Mouse (Mus musculus): Measurements from ENCODE around the gene Hist1h4m.
"Not testable (repeated sequence)": the region's sequence is repeated elsewhere in the genome, so short reads cannot be mapped to it uniquely, and the experiment has no call there.

Hist1h4m gene

DNA sequence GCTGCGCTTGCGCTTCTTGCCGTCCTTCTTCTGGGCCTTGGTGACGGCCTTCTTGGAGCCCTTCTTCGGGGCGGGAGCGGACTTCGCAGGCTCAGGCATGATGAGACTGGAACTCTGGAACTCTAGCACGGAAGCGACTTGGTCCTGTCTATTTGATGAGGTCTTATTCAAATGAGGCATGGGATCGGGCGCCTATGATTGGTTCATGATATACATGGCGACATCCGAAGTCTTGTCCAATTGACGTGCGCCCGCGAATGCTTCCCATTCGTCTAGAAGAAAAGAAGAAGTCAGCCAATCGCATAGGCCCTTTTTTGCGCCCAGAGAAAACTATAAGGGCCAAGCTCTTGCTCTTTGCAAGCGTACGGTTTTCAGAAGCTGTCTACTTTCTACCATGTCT lies 1.5 kb upstream of the Hist1h4m start, which contains the start of the genes Hist1h2bq and Hist1h2ao:
Gene Hist1h2bq, minus strand, starts transcription at position 125 of the 400 bp plus-strand sequence.
Gene Hist1h2ao, plus strand, starts transcription at position 393 of the 400 bp plus-strand sequence.
- CTCF ChIA-PET: not testable (repeated sequence)

DNA sequence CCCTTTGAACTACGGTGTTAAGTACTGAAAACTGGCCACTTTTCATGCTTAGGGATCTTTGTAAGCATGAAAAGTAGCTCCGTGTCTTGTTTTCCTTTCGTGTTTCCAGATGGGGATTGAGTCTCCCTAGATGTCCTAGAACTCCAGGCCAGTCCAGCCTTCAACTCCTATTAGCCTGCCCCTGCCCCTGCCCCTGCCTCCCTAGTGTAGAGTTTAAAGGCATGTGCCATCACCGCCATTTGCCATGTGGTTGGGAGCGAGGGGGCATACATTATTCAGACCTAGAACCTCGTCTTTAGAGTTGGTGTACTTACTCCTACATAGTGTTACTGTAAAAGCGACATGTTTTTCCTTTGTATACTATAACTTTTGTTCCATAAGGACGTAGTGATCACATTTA lies 472 bp upstream of the Hist1h4m start:
- CTCF ChIA-PET: not testable (repeated sequence)

DNA sequence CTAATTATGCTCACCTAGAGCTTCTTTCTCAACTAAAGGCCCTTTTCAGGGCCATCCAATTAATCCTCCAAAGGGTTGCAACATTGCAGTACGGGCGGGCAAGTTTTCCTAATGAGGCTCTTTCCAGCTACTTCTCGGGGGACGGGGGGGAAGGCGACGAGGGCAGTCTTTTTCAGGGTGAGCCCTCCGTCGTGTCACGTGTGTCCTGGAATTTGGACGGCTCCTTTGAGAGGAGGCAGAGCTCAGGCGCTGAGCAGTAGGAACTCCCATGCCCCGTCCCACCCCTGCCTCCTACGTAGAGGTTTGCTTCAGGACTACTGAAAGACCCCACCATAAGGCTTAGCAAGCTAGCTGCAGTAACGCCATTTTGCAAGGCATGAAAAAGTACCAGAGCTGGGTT lies 546 bp downstream of the Hist1h4m start:
- CTCF ChIA-PET: interaction anchor here (0.6 kb wide), 1 partner anchor 1624 kb away, joined by 6 read pairs; no protein-coding TSS in a partner anchor

DNA sequence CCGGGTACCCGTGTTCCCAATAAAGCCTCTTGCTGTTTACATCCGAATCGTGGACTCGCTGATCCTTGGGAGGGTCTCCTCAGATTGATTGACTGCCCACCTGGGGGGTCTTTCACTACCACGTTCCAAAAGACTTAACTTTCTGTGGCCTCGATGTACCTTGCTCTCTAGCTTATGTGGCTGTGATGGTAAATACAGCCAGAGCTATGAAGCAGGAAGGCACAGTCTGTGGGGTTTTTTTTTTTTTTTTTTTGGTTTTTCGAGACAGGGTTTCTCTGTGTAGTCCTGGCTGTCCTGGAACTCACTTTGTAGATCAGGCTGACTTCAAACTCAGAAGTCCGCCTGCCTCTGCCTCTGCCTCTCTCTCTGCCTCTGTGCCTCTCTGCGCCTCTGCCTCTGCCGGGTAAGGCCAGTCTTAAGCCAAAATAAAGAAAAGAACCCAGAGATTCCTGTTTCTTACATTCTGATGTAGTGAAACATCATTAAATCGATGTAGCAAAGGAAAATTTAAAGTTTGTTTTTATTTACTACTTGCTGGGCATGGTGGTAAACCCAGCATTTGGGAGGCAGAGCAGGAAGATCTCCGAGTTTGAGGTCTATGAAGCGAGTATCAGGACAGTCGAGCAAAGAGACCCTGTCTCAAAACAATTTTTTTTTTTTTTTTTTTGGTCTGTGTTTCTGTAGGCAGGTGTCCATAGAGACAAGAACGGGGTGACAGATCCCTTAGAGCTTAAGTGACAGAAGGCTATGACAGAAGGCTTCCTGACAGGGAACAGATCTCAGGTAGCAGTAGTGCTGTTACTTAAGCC lies 8.7 kb downstream of the Hist1h4m start:
- CTCF ChIA-PET: interaction anchor here (0.5 kb wide), 1 partner anchor 70 kb away, joined by 3 read pairs; no protein-coding TSS in a partner anchor

DNA sequence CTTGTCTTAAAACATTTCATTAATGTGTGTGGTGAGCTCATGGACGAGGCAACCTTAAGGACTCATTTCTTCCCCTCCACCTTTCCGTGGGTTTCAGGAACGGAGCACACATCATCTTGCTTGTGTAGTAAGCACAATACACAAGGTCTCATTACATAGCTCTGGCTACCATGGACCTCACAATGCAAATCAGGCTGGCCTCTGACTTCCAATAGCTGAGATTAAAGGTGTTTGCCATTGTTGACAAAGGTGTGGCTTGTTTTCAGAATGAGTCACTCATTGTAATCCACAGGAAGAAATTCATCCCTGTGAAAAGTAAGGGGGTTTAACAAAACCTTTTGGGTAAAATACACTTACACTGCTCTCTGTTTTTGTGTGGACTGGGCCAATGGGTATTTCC lies 17.0 kb downstream of the Hist1h4m start:
- CTCF ChIA-PET: no interaction called here

DNA sequence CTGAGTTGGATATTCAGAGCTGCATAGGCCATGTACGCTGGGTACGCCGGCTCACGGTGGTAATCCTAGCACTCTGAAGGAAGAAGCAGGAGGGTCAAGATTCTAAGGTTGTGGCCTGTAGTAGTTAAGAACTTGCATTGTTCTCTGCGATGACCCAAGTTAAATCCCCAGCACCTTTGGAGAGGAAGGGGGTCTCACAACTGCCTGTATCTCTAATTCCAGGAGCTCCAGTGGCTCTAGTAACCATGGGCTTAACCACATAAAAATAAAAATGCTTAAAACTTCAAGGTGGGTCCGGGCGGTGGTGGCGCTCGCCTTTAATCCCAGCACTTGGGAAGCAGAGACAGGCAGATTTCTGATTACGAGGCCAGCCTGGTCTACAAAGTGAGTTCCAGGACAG lies 18.8 kb downstream of the Hist1h4m start:
- CTCF ChIA-PET: no interaction called here

DNA sequence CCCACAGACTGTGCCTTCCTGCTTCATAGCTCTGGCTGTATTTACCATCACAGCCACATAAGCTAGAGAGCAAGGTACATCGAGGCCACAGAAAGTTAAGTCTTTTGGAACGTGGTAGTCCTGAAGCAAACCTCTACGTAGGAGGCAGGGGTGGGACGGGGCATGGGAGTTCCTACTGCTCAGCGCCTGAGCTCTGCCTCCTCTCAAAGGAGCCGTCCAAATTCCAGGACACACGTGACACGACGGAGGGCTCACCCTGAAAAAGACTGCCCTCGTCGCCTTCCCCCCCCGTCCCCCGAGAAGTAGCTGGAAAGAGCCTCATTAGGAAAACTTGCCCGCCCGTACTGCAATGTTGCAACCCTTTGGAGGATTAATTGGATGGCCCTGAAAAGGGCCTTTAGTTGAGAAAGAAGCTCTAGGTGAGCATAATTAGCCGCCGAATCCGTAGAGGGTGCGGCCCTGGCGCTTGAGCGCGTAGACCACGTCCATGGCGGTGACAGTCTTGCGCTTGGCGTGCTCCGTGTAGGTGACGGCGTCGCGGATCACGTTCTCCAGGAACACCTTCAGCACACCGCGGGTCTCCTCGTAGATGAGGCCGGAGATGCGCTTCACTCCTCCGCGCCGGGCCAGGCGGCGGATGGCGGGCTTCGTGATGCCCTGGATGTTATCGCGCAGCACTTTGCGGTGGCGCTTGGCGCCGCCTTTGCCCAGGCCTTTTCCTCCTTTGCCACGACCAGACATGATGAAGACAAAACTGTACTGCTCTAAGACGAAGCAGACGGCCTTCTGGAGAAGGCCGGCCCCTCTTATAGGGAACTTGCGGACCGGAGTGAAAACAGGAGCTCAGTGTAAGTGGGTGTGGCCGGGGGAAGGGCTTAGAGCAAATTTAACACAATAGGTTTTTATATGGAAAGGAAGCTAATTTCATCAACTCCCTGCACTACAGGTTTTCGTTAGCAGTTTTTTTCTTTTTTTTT lies 20.2 kb downstream of the Hist1h4m start, which contains the start of gene Hist1h4n:
Gene Hist1h4n, minus strand, starts transcription at position 779 of the 977 bp plus-strand sequence.
- CTCF ChIA-PET: not testable (repeated sequence)

DNA sequence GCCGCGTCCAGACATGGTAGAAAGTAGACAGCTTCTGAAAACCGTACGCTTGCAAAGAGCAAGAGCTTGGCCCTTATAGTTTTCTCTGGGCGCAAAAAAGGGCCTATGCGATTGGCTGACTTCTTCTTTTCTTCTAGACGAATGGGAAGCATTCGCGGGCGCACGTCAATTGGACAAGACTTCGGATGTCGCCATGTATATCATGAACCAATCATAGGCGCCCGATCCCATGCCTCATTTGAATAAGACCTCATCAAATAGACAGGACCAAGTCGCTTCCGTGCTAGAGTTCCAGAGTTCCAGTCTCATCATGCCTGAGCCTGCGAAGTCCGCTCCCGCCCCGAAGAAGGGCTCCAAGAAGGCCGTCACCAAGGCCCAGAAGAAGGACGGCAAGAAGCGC lies 21.9 kb downstream of the Hist1h4m start, which contains the start of the genes Hist1h2ap and Hist1h2br:
Gene Hist1h2ap, minus strand, starts transcription at position 47 of the 400 bp plus-strand sequence.
Gene Hist1h2br, plus strand, starts transcription at position 283 of the 400 bp plus-strand sequence.
- CTCF ChIA-PET: not testable (repeated sequence)

DNA sequence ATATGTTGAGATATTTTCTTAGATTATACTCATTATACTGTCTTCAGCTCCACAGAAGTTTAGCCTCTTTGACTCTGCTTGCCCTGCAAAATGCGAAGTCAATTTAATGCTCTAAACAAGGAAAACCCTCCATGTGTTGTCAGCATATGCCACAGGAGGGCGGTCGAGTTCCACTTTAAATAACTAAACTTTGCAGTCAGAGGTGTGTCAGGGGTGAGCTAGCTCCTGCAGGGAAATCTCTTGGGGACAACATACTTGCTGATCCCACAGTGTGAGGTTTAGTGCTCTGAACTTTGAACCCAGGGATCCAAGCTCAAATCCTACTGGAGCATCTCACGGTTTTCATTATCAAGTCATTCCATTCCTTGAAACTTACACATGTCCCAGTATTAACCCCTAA lies 29.0 kb downstream of the Hist1h4m start:
- CTCF ChIA-PET: not testable (repeated sequence)

DNA sequence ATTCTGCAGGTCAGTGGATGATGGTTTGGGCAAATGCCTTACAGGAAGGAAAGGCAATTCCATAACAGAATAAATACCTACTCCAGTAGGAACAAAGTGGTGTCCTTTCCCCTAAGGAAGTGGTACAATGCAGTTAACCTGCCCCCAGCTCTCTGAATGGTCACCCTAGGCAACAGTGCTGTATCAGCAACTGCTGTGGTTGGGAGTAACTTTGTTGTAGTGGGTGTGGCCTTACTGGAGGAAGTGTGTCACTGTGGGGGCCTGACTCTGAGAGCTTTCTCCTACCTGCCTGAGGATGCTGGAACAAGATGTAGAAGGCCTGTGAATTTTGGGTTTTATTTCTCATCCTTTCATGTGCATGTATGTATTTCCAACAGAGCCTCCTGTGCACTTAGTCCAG lies 34.8 kb downstream of the Hist1h4m start:
- CTCF ChIA-PET: not testable (repeated sequence)

DNA sequence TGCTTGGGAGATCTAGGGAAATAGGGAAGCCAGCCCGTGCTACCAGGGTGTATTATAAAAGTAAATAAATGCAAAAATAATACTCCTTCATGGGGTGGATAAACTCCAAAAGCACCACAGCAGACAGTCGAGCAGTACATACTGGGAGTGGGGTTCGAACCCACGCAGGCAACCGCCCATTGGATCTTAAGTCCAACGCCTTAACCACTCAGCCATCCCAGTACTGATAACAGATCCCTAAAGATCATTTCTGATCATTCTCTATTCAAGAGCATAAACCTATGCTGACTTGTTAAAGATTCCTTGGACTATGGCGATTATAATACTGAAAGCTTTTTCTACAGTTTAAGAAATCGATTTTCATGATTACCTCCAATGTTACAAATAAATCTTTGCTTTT lies 36.3 kb downstream of the Hist1h4m start:
- CTCF ChIA-PET: interaction anchor here (0.6 kb wide), 1 partner anchor 125 kb away, joined by 3 read pairs; no protein-coding TSS in a partner anchor

DNA sequence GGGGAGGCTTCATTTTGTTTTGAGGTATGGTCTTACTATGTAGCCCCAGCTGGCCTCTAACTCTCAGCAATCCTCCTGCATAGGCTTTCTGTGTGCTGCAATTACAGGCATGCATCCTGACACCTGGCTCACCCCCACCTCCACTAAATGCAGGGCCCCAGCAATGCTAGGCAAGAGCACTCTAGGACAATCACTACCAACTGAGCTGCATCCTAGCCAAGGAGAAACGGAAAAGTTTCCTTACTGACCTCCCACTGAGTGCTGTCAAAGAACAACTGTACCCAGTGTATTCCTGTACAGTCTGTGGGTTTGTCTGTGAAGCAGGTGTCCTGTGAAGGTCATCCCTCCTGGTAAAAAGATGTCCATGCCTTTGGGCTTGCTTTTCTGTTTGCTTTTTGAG lies 39.1 kb downstream of the Hist1h4m start:
- CTCF ChIA-PET: not testable (repeated sequence)

DNA sequence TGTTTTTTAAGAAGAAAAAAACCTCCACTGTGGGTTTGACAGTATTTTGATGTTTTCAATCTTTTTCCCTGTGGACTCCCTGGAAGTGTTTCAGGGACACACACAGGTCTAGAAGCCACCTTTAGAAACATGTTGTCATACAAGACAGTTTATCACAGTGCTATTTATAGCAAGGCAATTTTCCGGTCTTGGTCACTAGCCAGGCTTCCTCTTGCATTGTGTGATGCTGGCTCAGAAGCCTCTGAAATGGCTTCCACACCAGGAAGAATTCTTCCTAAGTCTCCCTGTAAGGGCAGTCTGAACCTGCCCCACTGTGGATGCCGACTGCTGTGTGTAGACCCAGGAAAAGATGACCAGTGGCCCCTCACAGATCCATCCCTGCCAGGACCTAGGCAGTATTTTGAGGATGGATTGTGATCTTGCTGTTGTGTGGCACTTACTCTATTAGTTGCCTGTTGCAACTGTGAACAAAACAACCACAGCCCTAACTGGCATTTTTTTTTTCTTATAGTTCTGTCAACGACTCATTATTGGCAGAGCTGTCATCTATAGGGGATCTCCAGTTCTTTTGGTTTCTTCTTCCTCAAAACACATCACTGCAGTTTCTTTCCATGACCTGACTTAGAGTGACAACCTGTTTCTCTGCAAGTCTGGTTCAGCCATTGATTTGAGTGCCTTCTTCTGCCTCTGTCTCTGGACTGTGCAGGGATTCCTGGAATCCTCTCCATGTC lies 40.8 kb downstream of the Hist1h4m start:
- CTCF ChIA-PET: no interaction called here

DNA sequence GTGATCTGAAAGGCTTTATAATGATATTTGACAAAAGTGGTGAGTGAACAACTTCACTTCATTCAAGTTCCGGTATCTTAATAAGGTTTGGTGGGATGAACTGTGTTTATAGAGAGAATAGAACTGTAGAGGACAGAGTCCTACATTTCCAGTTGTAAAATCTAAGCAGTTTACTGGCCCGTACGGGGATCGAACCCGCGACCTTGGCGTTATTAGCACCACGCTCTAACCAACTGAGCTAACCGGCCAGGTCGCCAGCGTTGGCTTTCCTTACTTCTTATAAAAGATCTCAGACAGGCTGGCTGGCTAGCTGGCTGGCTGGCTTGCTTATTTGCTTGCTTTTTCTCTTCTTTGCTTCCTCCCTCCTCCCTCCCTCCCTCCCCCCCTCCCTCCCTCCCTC lies 43.6 kb downstream of the Hist1h4m start:
- CTCF ChIA-PET: no interaction called here

DNA sequence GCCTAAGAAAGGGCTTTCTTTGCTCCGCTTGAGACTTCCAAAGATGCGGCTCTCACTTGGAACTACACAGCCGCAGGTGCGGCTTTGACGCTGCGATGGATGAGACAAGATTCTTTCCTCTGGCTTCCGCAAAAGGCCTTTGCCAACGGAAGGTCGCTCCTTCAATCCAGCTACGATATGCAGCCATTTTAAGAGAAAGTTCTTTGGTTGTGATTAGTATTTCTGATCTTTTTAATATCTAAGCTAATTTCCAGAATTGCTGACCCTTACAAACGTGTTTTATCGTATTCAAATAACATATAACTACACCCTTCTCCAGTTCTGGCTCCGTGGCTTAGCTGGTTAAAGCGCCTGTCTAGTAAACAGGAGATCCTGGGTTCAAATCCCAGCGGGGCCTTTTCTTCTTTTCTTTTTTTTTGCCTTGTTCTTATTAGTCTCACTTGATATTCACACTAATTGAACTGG lies 44.2 kb downstream of the Hist1h4m start:
- CTCF ChIA-PET: no interaction called here

DNA sequence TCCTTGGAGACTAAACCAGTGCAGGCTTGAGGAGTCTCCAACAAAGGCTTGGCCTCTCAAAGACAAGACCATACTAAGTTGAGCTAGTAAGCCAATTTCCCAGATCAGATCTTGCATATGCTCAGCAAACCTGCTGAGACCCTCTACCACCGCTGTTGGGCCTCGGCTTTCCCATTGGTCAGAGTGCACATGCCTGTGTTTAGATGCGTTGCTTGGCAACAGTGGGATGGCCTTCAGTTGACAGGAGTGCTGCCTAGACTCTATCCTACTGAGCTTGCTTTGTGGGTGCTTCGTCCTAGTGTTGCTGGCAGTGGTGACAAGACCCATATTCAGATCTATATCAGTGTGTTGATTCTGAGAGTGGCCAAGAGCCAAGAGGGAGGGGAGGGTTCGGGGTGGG lies 50.1 kb downstream of the Hist1h4m start:
- CTCF ChIA-PET: interaction anchor here (0.5 kb wide), 1 partner anchor 26 kb away, joined by 3 read pairs; no protein-coding TSS in a partner anchor
